Mouse (Mus musculus) liver, postnatal 0 days (tissue): Measurements from ENCODE around the gene Crybg2.
A peak's percentile ranks its signal among the peaks of the same experiment; 100 is the strongest.

Experiments
- CTCF ChIP-seq: sonication (generic); IDR thresholded peaks from 2 replicates; pipeline ENCODE4 v1.5.1; 2016; ENCODE audit warnings: antibody characterized with exemption, low read depth
- EP300 ChIP-seq: IDR thresholded peaks from 2 replicates; pipeline ENCODE4 v1.6.1; 2016; ENCODE audit warnings: antibody characterized with exemption, low read depth, mild to moderate bottlenecking

GRCm38 (mm10) chr4:134119644-134120043 is 59.0 kb downstream of the Crybg2 start:
- TF ChIP-seq CTCF (peak; percentile 74), EP300 (no peak)
